Mouse (Mus musculus) frontal cortex, postnatal 25 days (tissue): Measurements from ENCODE around the gene Polg2.
"Not testable (repeated sequence)": the region's sequence is repeated elsewhere in the genome, so short reads cannot be mapped to it uniquely, and the experiment has no call there.

Source experiments
- DNase-seq, 2 experiments: peaks; one replicate each; pipeline ENCODE4 v3.0.0; 2022; ENCODE audit warnings: low spot score in 2 of 2

Polg2 gene

GRCm38 (mm10) chr11:106727967-106728366 is 51.4 kb downstream of the Polg2 start:
- no peak for DNase-seq

GRCm38 (mm10) chr11:106724916-106725235 is 54.5 kb downstream of the Polg2 start:
- not testable (repeated sequence) for DNase-seq

- DNase-seq: no peak
Measured at GRCm38 (mm10) chr11:106724176-106724915, 55.0 kb downstream of the Polg2 start.

GRCm38 (mm10) chr11:106723611-106724125 is 55.7 kb downstream of the Polg2 start:
- no peak for DNase-seq

- no peak for DNase-seq
Measured at GRCm38 (mm10) chr11:106722831-106723361, 56.4 kb downstream of the Polg2 start.

DNA sequence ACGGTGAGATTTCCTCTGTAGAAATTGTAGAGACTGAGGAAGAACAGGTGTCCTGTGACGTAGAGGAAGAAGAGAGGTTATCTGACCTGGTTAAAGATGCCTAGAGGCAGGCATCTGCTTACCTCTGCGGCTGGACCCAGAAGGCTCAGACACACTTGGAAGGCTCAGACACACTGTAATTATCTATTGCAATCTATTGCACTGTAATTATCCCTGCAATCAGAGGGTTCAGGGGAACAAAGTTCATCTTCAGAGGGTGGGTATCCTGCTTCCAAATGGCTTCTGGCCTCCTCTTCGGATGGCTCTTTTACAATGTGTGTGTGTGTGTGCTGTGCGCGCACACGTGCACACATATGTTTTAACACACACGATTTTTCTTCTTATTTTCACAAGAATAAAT is 59.0 kb downstream of the Polg2 start:
- no peak for DNase-seq
